Mouse (Mus musculus): ENCODE measurements at regions not wholly inside any gene's neighbourhood (a gene's known extent, or its start where the extent isn't known, plus 50 kb on each side); places are given as distances from the start of the nearest gene placed in this dataset.

- TF ChIP-seq EP300 (optimal IDR thresholded peaks at IDR 0.05) (no peak), CTCF (IDR thresholded peaks at IDR 0.05; ENCODE audit: low read depth) (no peak)
These were observed 160.5 kb downstream of the Pdha2 start for GRCm38 (mm10) chr3:141051685-141052084.

Data from stomach, postnatal 0 days (tissue).